Mouse (Mus musculus) CH12.LX (cell line): ENCODE data around the gene Ccdc3. TPM values are rescaled to one million over a fixed set of nuclear protein-coding genes. Genes with fewer than 3 reads are reported as not detected.

Source experiments
- DNase-seq: peaks from one replicate; pipeline ENCODE4 v3.0.0-alpha.2; 2013; ENCODE audit errors: extremely low read depth
- H3K27ac ChIP-seq: 2 replicates; pipeline ENCODE4 v1.5.1; 2012; ENCODE audit warnings: low read depth, mild to moderate bottlenecking, control low read depth, moderate library complexity; ENCODE audit not compliant: insufficient read depth
- H3K27me3 ChIP-seq: replicated peaks from 2 replicates; pipeline ENCODE3; 2012; ENCODE audit warnings: inconsistent platforms
- H3K36me3 ChIP-seq, 2 experiments: replicated peaks in 1 of 2; 2 replicates each; pipeline versions ENCODE3 to v1.6.1; 2012; ENCODE audit warnings: inconsistent platforms in 1 of 2, low read length in 1 of 2, mild to moderate bottlenecking in 1 of 2, mixed read lengths in 1 of 2, moderate library complexity in 1 of 2; ENCODE audit not compliant: control insufficient read depth in 1 of 2, insufficient read depth in 1 of 2
- H3K4me1 ChIP-seq, 2 experiments: 2 replicates each; pipeline ENCODE4 v1.6.1; 2012; ENCODE audit warnings: inconsistent platforms in 1 of 2, moderate library complexity in 1 of 2; ENCODE audit not compliant: insufficient read depth in 2 of 2, control insufficient read depth in 1 of 2
- H3K4me2 ChIP-seq: 2 replicates; pipeline ENCODE4 v1.6.1; 2012; ENCODE audit warnings: low read depth, mild to moderate bottlenecking, control low read depth; ENCODE audit not compliant: poor library complexity, insufficient read depth, severe bottlenecking
- H3K4me3 ChIP-seq, 3 experiments: fragments of 150-350 bp in 1 of 3; sonication (generic) in 1 of 3; replicated peaks in 1 of 3; 2 replicates each; pipeline versions ENCODE3 to v1.5.1; 2011 to 2012; ENCODE audit warnings: low read depth in 2 of 3, low read length in 2 of 3, mild to moderate bottlenecking in 2 of 3, moderate library complexity in 2 of 3, control low read depth in 1 of 3, improper control_type of control experiment in 1 of 3, inconsistent platforms in 1 of 3, mixed read lengths in 1 of 3; ENCODE audit not compliant: poor library complexity in 1 of 3
- H3K79me2 ChIP-seq: replicated peaks from 2 replicates; pipeline ENCODE4 v1.6.1; 2012; ENCODE audit warnings: mild to moderate bottlenecking, moderate library complexity; ENCODE audit not compliant: control insufficient read depth, poor library complexity, insufficient read depth, severe bottlenecking; ENCODE audit errors: extremely low read depth
- H3K9ac ChIP-seq: 2 replicates; pipeline ENCODE4 v1.6.1; 2012; ENCODE audit warnings: low read depth, mild to moderate bottlenecking, control low read depth, moderate library complexity; ENCODE audit not compliant: insufficient read depth
- H3K9me3 ChIP-seq: replicated peaks from 2 replicates; pipeline ENCODE3; 2012; ENCODE audit warnings: low read length, inconsistent platforms, mixed read lengths
- CTCF ChIP-seq, 2 experiments: IDR thresholded peaks in 1 of 2; conservative IDR thresholded peaks in 1 of 2; 2 replicates each; pipeline ENCODE4 v1.5.1; 2011 to 2012; ENCODE audit warnings: low read depth in 2 of 2, low read length in 2 of 2, improper control_type of control experiment in 1 of 2, inconsistent platforms in 1 of 2, mild to moderate bottlenecking in 1 of 2, moderate library complexity in 1 of 2
- ELF1 ChIP-seq: IDR thresholded peaks from 2 replicates; pipeline ENCODE4 v1.6.1; 2014; ENCODE audit warnings: low read depth, mild to moderate bottlenecking, inconsistent platforms, low read length, improper control_type of control experiment
- GABPA ChIP-seq: IDR thresholded peaks from 2 replicates; pipeline ENCODE4 v1.6.1; 2012; ENCODE audit warnings: low read depth, low read length, improper control_type of control experiment, inconsistent platforms; ENCODE audit not compliant: insufficient replicate concordance
- JUN ChIP-seq: IDR thresholded peaks from 2 replicates; pipeline ENCODE4 v1.6.1; 2011; ENCODE audit warnings: low read depth, mild to moderate bottlenecking, low read length, improper control_type of control experiment, moderate library complexity; ENCODE audit not compliant: insufficient read depth
- MAFK ChIP-seq: IDR thresholded peaks from 2 replicates; pipeline ENCODE4 v1.6.1; 2011; ENCODE audit warnings: low read length, improper control_type of control experiment; ENCODE audit not compliant: insufficient replicate concordance
- MAX ChIP-seq: IDR thresholded peaks from 2 replicates; pipeline ENCODE4 v1.6.1; 2011; ENCODE audit warnings: low read length, improper control_type of control experiment
- MEF2A ChIP-seq: IDR thresholded peaks from 2 replicates; pipeline ENCODE4 v1.6.1; 2014; ENCODE audit warnings: low read depth, mild to moderate bottlenecking, inconsistent platforms, low read length, improper control_type of control experiment, borderline replicate concordance
- NELFE ChIP-seq: IDR thresholded peaks from 2 replicates; pipeline ENCODE4 v1.6.1; 2011; ENCODE audit warnings: low read depth, low read length, improper control_type of control experiment
- NRF1 ChIP-seq: IDR thresholded peaks from 2 replicates; pipeline ENCODE4 v1.6.1; 2014; ENCODE audit warnings: low read depth, mild to moderate bottlenecking, inconsistent platforms, low read length, improper control_type of control experiment, moderate library complexity
- POLR2A ChIP-seq: IDR thresholded peaks from 2 replicates; pipeline ENCODE4 v1.6.1; 2011; ENCODE audit warnings: low read depth, mild to moderate bottlenecking, improper control_type of control experiment, low read length
- POLR2AphosphoS2 ChIP-seq: IDR thresholded peaks from 2 replicates; pipeline ENCODE4 v1.6.1; 2011; ENCODE audit warnings: low read depth, low read length, improper control_type of control experiment
- RAD21 ChIP-seq: IDR thresholded peaks from 2 replicates; pipeline ENCODE4 v1.6.1; 2011; ENCODE audit warnings: low read depth, mild to moderate bottlenecking, low read length, improper control_type of control experiment, moderate library complexity
- RCOR1 ChIP-seq: conservative IDR thresholded peaks from 2 replicates; pipeline ENCODE4 v1.6.1; 2012; ENCODE audit warnings: low read depth, mild to moderate bottlenecking, inconsistent platforms, low read length, improper control_type of control experiment
- SIN3A ChIP-seq: IDR thresholded peaks from 2 replicates; pipeline ENCODE4 v1.6.1; 2012; ENCODE audit warnings: low read length, improper control_type of control experiment, inconsistent platforms
- SMC3 ChIP-seq: IDR thresholded peaks from 2 replicates; pipeline ENCODE4 v1.6.1; 2011; ENCODE audit warnings: low read depth, low read length, improper control_type of control experiment
- TBP ChIP-seq: conservative IDR thresholded peaks from 2 replicates; pipeline ENCODE4 v1.6.1; 2011; ENCODE audit warnings: low read depth, low read length, improper control_type of control experiment
- UBTF ChIP-seq: IDR thresholded peaks from 2 replicates; pipeline ENCODE4 v1.6.1; 2012; ENCODE audit warnings: low read depth, mild to moderate bottlenecking, inconsistent platforms, low read length, improper control_type of control experiment, moderate library complexity
- USF1 ChIP-seq: IDR thresholded peaks from 2 replicates; pipeline ENCODE4 v1.6.1; 2014; ENCODE audit warnings: low read depth, mild to moderate bottlenecking, inconsistent platforms, low read length, improper control_type of control experiment
- USF2 ChIP-seq: conservative IDR thresholded peaks from 2 replicates; pipeline ENCODE4 v1.6.1; 2011; ENCODE audit warnings: low read depth, low read length, improper control_type of control experiment
- ZC3H11A ChIP-seq: IDR thresholded peaks from 2 replicates; pipeline ENCODE4 v1.6.1; 2012; ENCODE audit warnings: low read depth, mild to moderate bottlenecking, inconsistent platforms, low read length, improper control_type of control experiment
- dilution Hi-C: fragments of 300-500 bp; cut with MboI; formaldehyde crosslinking; loops from 2 replicates; pipeline ENCODE4 v1.14.3; 2020; ENCODE audit warnings: low sequenced_read_pairs; ENCODE audit not compliant: extremely low pct_unique_long_range_greater_than_20kb, extremely low pct_ligation_motif_present
- in situ Hi-C: fragments of 300-500 bp; cut with MboI; formaldehyde crosslinking; loops from 3 replicates; pipeline ENCODE4 v1.14.3; 2019; ENCODE audit warnings: low sequenced_read_pairs, low pct_ligation_motif_present, low pct_unique_long_range_greater_than_20kb, mixed read lengths
- polyA plus RNA-seq: library from polyadenylated mRNA; unstranded; fragments of >175 nt; gene quantifications from 2 replicates; pipeline ENCODE4 v1.2.1, GENCODE M21; 2012; ENCODE audit warnings: low read depth; ENCODE audit not compliant: insufficient read length
- total RNA-seq, 2 experiments: library from RNA; depleted of rRNA; stranded (reverse); fragments of 300-350 nt in 1 of 2; fragments of >200 nt in 1 of 2; gene quantifications; 2 replicates each; pipeline ENCODE4 v1.2.3; 2012 to 2014

Gene Ccdc3
- total and polyA plus RNA-seq, 3 experiments, result not detected

DNA sequence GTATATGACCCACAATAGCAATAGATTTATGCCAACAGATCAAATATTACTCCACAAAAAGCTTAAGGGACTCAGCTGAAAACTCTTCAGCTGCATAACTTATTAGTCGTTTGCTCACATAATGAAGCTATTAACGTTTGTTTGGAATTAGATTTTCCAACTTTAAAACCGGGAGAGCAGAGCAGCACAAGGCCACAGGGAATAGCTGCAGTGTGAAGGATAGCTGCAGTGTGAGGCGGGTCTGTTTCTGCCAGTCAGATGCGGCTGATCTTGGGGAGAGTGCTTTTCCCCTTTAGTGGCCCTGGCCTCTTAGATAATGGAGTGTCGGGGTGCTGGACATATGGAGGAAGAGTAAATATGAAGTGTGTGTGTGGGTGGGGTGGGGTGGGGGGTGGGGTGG, 6.9 kb downstream of the Ccdc3 start:
- peaks cover 2 to 12% of the 10 kb centered on the region in 2 experiments; a peak in 2 of 4 replicates for H3K4me1 ChIP-seq
- no peak overlapping the region for H3K4me3 ChIP-seq
- no peak for DNase-seq
- no peaks in the 10 kb centered on the region for H3K36me3 ChIP-seq
- H3K9ac ChIP-seq, result no peak overlapping the region
- peaks cover 2% of the 10 kb centered on the region for H3K9me3 ChIP-seq
- dilution Hi-C loops, result no loop called here
- no peak overlapping the region for H3K27ac ChIP-seq
- no peak overlapping the region for H3K4me2 ChIP-seq
- in situ Hi-C loops, result no loop called here
- no peaks in the 10 kb centered on the region for H3K27me3 ChIP-seq
- no peaks in the 10 kb centered on the region for H3K79me2 ChIP-seq
- TF ChIP-seq ELF1 (no peak), RCOR1 (no peak), UBTF (no peak), SIN3A (no peak), TBP (no peak), MAFK (no peak), POLR2A (no peak), JUN (no peak), NELFE (no peak), POLR2AphosphoS2 (no peak), CTCF (conservative IDR thresholded peaks at IDR 0.05 in 1 of 2, IDR thresholded peaks at IDR 0.05 in 1 of 2; ENCODE audit: low read depth in 2 of 2, low read length in 2 of 2) (no peak), ZC3H11A (no peak)

DNA sequence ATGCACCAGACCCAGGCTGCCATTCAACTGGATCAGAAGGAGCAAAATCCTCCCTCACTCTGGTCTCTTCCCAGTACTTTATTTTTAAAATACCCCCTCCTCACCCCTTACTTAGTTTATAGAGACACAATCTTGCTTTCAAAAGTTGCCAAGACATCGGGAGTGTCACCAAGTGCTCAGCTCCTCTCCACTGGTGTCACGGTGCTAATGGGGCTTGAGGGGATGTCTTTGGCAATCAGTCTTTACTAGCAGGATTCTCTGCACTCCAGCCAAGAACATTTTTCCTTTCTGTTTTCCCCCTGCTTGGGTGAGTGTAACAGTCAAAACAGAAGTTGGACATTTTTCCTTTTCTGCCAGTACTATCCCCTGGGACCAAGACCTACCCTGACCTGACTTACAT, 10.3 kb downstream of the Ccdc3 start:
- peaks cover 2% of the 10 kb centered on the region for H3K9me3 ChIP-seq
- dilution Hi-C loops (no loop called here), in situ Hi-C loops (no loop called here)
- H3K4me2 ChIP-seq, result no peak overlapping the region
- H3K79me2 ChIP-seq, result no peaks in the 10 kb centered on the region
- no peak overlapping the region for H3K4me3 ChIP-seq
- no peak overlapping the region for H3K27ac ChIP-seq
- no peak overlapping the region for H3K9ac ChIP-seq
- no peaks in the 10 kb centered on the region for H3K27me3 ChIP-seq
- H3K4me1 ChIP-seq, result no peaks in the 10 kb centered on the region
- no peak for DNase-seq
- no peaks in the 10 kb centered on the region for H3K36me3 ChIP-seq
- TF ChIP-seq SMC3, result no peak
- no peak for TF ChIP-seq NRF1
- no peak for TF ChIP-seq GABPA
- no peak for TF ChIP-seq USF1
- no peak for TF ChIP-seq MAX
- TF ChIP-seq USF2, result no peak
- no peak for TF ChIP-seq NELFE
- no peak for TF ChIP-seq RAD21
- no peak for TF ChIP-seq MEF2A
